8 mouse cellular contexts compared by ENCODE assay signal in genomic region chr4:53825821-53826605, GRCm38 (mm10). TPM values are rescaled to one million over a fixed set of nuclear protein-coding genes. Genes with fewer than 3 reads are reported as not detected.
DNase-seq lines count a peak whose midpoint lies in the region; ATAC-seq lines count a peak whose summit lies in the region.

Tmem38b (plus strand) TSS chr4:53826045.

- H3K4me2 ChIP-seq in hindbrain, embryonic 11.5 days (replicated peaks; ENCODE audit: low read depth, low read length) = peak within 1 kb of the TSS; percentile 68

- H3K9ac ChIP-seq in hindbrain, embryonic 11.5 days (ENCODE audit: low read depth, low read length) = peak within 1 kb of the TSS; percentile 83

- under 1% methylated on average over 55 of the region's 55 CpGs for WGBS in hindbrain, embryonic 11.5 days

- peak; percentile 83 for DNase-seq in NIH3T3 (ENCODE audit: low read depth)
- peak; percentile 73 for DNase-seq in cerebellum, adult 9-10 months
- DNase-seq in hindbrain, embryonic 11.5 days (ENCODE audit: low spot score) = peak; percentile 89
- DNase-seq in layer of hippocampus, postnatal 36 days = peak; percentile 58 to 71
- peak; percentile 69 for DNase-seq in lung, postnatal 36 days
- DNase-seq in retina, embryonic 14.5 days (ENCODE audit: low spot score) = peak; percentile 85
- DNase-seq in thymus, postnatal 4 days = peak; percentile 90

- H3K27me3 ChIP-seq in hindbrain, embryonic 11.5 days (ENCODE audit: control insufficient read depth, insufficient read depth, low read length) = no peaks in the 10 kb centered on the region

- peak; percentile 82 for ATAC-seq in frontal cortex, adult (ENCODE audit: low TSS enrichment)
- ATAC-seq in hindbrain, embryonic 11.5 days (ENCODE audit: low FRiP score) = peak; percentile 95

- H3K4me1 ChIP-seq in hindbrain, embryonic 11.5 days (replicated peaks; ENCODE audit: control insufficient read depth, insufficient read depth, low read length) = no peaks in the 10 kb centered on the region; the same call in 1 of the 2 replicates

- peak within 1 kb of the TSS; percentile 89 for H3K4me3 ChIP-seq in hindbrain, embryonic 11.5 days (ENCODE audit: low read depth, low read length)

- no peaks in the 10 kb centered on the region for H3K36me3 ChIP-seq in hindbrain, embryonic 11.5 days (ENCODE audit: control insufficient read depth, insufficient read depth, low read length)

- 0 out of 2 replicates have a peak within 1 kb of the TSS, but pooled peaks have one; percentile 13 for H3K27ac ChIP-seq in hindbrain, embryonic 11.5 days (ENCODE audit: low read depth, low read length)

- H3K9me3 ChIP-seq in hindbrain, embryonic 11.5 days (ENCODE audit: control insufficient read depth, low read length) = no peaks in the 10 kb centered on the region

RNA-seq across cellular contexts. Expression of gene Tmem38b, which starts in this region (rescaled TPM):
- polyA plus RNA-seq in hindbrain, embryonic 11.5 days (2014; fragmentation: Nextera tagmentation; extraction: Ambion mirVana) = 5.8 and 6.7 TPM in 2 replicates
- total RNA-seq in layer of hippocampus, postnatal 36 days (2021) = 10 to 100 TPM; 19.1 to 21.2 TPM

Comparison
In these comparisons a context has a peak if more than half of its experiments do, and no peak if none do; other contexts are left out.
1. Peak in every context shown above with its lines: DNase-seq, ATAC-seq, H3K4me3 ChIP-seq and H3K27ac ChIP-seq.